ENCODE assay signal across 8 mouse cellular contexts in genomic region chr17:47976999-47977357, GRCm38 (mm10). TPM values are rescaled to one million over a fixed set of nuclear protein-coding genes. Genes with fewer than 3 reads are reported as not detected.
DNase-seq lines count a peak whose midpoint lies in the region; ATAC-seq lines count a peak whose summit lies in the region.

No protein-coding gene starts in this region.

- H3K4me3 ChIP-seq in heart, embryonic 10.5 days = no peak overlapping the region
- no peak overlapping the region for H3K4me3 ChIP-seq in lung, embryonic 16.5 days (ENCODE audit: low read length)
- H3K4me3 ChIP-seq in limb, embryonic 10.5 days = peak overlapping the region; percentile 45; the same call in 1 of the 2 replicates
- no peak overlapping the region for H3K4me3 ChIP-seq in stomach, embryonic 15.5 days (replicated peaks)

- H3K27ac ChIP-seq in heart, embryonic 10.5 days = peak overlapping the region; percentile 92; the same call in 1 of the 2 replicates
- H3K27ac ChIP-seq in lung, embryonic 16.5 days (ENCODE audit: low read length) = peak overlapping the region; percentile 86
- peak overlapping the region; percentile 91 for H3K27ac ChIP-seq in limb, embryonic 10.5 days
- H3K27ac ChIP-seq in stomach, embryonic 15.5 days = peak overlapping the region; percentile 78

- no peaks in the 10 kb centered on the region for H3K9me3 ChIP-seq in heart, embryonic 10.5 days
- H3K9me3 ChIP-seq in lung, embryonic 16.5 days (ENCODE audit: control insufficient read depth, low read length) = no peaks in the 10 kb centered on the region
- H3K9me3 ChIP-seq in limb, embryonic 10.5 days (replicated peaks) = no peaks in the 10 kb centered on the region
- H3K9me3 ChIP-seq in stomach, embryonic 15.5 days = no peaks in the 10 kb centered on the region

- peak overlapping the region; percentile 57; the same call in 1 of the 2 replicates for H3K9ac ChIP-seq in lung, embryonic 16.5 days (ENCODE audit: low read length)
- H3K9ac ChIP-seq in stomach, embryonic 15.5 days = no peak overlapping the region

- no peaks in the 10 kb centered on the region for H3K36me3 ChIP-seq in heart, embryonic 10.5 days
- no peaks in the 10 kb centered on the region for H3K36me3 ChIP-seq in lung, embryonic 16.5 days (ENCODE audit: control insufficient read depth, insufficient read depth, low read length)
- H3K36me3 ChIP-seq in limb, embryonic 10.5 days = no peaks in the 10 kb centered on the region
- H3K36me3 ChIP-seq in stomach, embryonic 15.5 days = no peaks in the 10 kb centered on the region

- no peak for ATAC-seq in lung, embryonic 16.5 days (ENCODE audit: low read depth)
- ATAC-seq in stomach, embryonic 15.5 days (ENCODE audit: insufficient read depth, low FRiP score, low read depth) = no peak

- H3K4me2 ChIP-seq in lung, embryonic 16.5 days (ENCODE audit: low read depth, low read length) = no peak overlapping the region
- no peak overlapping the region for H3K4me2 ChIP-seq in stomach, embryonic 15.5 days

- 0 out of 2 replicates have a peak, but pooled peaks cover 4% of the 10 kb centered on the region for H3K27me3 ChIP-seq in heart, embryonic 10.5 days (ENCODE audit: insufficient read depth, poor library complexity, severe bottlenecking)
- H3K27me3 ChIP-seq in lung, embryonic 16.5 days (ENCODE audit: control insufficient read depth, insufficient read depth, low read depth, low read length) = no peaks in the 10 kb centered on the region
- H3K27me3 ChIP-seq in limb, embryonic 10.5 days (ENCODE audit: low read depth, poor library complexity, severe bottlenecking) = peaks cover 68% of the 10 kb centered on the region
- no peaks in the 10 kb centered on the region for H3K27me3 ChIP-seq in stomach, embryonic 15.5 days (replicated peaks)

- peaks cover 69% of the 10 kb centered on the region for H3K4me1 ChIP-seq in heart, embryonic 10.5 days
- peaks cover 44% of the 10 kb centered on the region for H3K4me1 ChIP-seq in lung, embryonic 16.5 days (replicated peaks; ENCODE audit: control insufficient read depth, insufficient read depth, low read length)
- H3K4me1 ChIP-seq in limb, embryonic 10.5 days = peaks cover 72% of the 10 kb centered on the region
- H3K4me1 ChIP-seq in stomach, embryonic 15.5 days = peaks cover 48% of the 10 kb centered on the region

- no peak for DNase-seq in heart, embryonic 10.5 days (ENCODE audit: low spot score)
- no peak for DNase-seq in heart, postnatal 4 days
- DNase-seq in lung, postnatal 10 days = no peak
- no peak for DNase-seq in limb, embryonic 10.5 days (ENCODE audit: low spot score)
- DNase-seq in retina, embryonic 14.5 days (ENCODE audit: low spot score) = no peak
- no peak for DNase-seq in Muller cell, postnatal 12 days (ENCODE audit: inconsistent ontology term)

- WGBS in heart, embryonic 10.5 days = 84% methylated on average over 7 of the region's 7 CpGs
- WGBS in lung, embryonic 16.5 days = 88% methylated on average over 7 of the region's 7 CpGs
- WGBS in limb, embryonic 10.5 days = 81% methylated on average over 7 of the region's 7 CpGs
- WGBS in stomach, embryonic 15.5 days = 90% methylated on average over 7 of the region's 7 CpGs

RNA-seq across cellular contexts. Expression of gene Foxp4, which starts 52.5 kb away (rescaled TPM):
- polyA plus RNA-seq in heart, embryonic 10.5 days (2016; fragmentation: Nextera tagmentation; extraction: Ambion mirVana) = 12.4 and 27.3 TPM in 2 replicates
- total RNA-seq in heart, postnatal 4 days (2021) = 10 to 100 TPM; 18.1 to 19.6 TPM
- polyA plus RNA-seq in lung, embryonic 16.5 days (2015; fragmentation: Nextera tagmentation; extraction: Ambion mirVana) = 13.6 and 14.6 TPM in 2 replicates
- polyA plus RNA-seq in limb, embryonic 10.5 days (2016; fragmentation: Nextera tagmentation; extraction: Ambion mirVana) = 23.2 and 27.2 TPM in 2 replicates
- 25.0 and 30.9 TPM in 2 replicates for polyA plus RNA-seq in stomach, embryonic 15.5 days (2015; fragmentation: Nextera tagmentation; extraction: Ambion mirVana)
